Mouse (Mus musculus) right cerebral cortex, postnatal 14 days (tissue): ENCODE measurements around the gene Atp6v0e2.
"Not testable (repeated sequence)": the region's sequence is repeated elsewhere in the genome, so short reads cannot be mapped to it uniquely, and the experiment has no call there.

Experiments
- DNase-seq: peaks from one replicate; pipeline ENCODE4 v3.0.0; 2022

Atp6v0e2 gene

DNA sequence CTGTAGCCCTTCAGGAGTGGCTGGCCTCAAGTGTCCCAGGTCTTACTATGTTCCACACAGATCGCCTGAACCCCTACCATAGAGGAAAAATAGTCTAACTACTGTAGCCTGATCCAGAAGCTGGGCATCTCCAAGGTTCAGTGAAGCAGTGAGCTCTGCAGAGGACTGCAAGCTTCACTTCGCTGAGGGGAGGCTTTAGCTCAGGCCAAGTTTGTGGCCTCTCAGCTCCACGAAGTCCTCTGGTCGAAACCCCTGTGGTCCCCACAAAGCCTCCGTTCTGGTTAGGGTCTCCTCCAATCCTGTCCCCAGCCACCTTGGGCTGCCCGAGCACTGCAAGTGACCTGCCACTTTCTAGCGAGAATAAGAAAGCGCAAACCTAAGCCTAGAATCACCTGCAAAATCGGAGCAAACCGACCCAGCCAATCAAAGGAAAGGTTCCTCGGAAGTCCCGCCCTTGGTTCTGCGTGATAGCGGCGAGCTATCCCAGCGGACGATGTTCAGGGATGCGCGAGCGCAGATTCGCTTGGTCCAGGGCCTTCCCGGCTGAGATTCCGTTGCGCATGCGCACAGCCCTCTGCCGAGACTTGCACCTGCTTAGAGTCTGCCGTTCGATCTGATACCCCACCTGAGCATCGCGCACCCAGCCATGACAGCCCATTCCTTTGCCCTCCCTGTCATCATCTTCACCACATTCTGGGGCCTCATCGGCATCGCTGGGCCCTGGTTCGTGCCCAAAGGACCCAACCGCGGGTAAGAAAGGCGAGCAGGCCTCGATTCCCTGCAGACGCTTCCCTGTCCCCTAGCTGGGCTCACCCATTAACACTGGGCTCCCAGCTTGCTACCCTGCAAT is at the start of gene Atp6v0e2:
Atp6v0e2 (plus strand) TSS at position 511 of the 850 bp plus-strand sequence.
- peak; percentile 93 for DNase-seq

DNA sequence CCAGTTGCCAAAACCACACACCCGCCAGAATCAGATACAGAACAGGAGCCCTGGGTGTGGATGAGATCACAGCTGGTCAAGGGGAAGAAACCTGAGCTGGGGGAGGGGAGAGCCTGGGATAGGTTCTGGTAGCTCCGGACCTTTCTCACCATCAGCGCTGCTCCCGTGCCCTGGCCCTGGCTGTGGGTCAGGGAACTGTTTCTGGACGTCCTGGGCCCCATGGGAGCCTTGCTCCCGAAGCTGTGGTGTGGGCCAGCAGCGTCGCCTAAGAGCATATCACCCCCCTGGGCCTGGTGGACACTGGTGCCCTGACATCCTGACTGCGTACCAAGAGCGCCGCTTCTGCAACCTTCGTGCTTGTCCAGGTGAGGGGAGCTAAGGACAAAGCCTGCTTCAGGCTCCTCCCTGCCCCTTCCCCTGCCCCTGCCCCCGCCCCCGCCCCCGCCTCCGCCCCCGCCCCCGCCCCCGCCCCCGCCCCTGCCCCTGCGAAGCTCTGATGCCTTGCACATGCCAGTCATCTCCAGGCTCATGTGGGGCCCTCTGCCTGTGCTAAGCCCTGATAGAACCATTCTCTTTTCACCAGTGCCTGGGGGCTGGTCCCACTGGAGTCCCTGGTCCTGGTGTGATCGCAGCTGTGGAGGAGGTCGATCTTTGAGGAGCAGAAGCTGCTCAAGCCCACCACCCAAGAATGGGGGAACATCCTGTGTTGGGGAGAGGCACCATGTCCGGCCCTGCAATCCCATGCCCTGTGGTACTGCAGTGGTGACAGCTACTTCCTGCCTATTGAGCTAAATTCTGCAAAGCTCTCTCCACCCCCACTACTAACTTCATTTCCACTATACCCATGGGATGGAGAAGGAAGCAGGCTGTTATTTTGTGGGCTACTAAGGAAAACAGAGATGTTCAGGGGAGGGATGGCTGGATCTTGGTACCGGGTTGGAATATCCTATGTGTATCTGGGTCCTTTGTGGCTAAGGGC is 49.4 kb upstream of the Atp6v0e2 start:
- no peak for DNase-seq

DNA sequence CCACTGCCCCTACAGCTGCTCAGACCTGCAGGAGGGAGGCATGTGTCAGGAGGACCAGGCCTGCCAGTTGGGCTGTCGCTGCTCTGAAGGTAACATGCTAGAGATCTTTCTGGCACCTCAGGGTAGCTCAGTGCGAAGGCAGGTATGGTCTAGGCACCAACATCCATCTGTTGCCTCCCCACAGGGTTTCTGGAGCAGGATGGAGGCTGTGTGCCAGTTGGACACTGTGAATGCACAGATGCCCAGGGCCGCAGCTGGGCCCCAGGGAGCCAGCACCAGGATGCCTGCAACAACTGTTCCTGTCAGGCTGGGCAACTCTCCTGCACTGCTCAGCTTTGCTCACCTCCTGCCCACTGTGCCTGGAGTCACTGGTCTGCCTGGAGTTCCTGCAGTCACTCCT is 47.7 kb upstream of the Atp6v0e2 start:
- peak; percentile 5 for DNase-seq

DNA sequence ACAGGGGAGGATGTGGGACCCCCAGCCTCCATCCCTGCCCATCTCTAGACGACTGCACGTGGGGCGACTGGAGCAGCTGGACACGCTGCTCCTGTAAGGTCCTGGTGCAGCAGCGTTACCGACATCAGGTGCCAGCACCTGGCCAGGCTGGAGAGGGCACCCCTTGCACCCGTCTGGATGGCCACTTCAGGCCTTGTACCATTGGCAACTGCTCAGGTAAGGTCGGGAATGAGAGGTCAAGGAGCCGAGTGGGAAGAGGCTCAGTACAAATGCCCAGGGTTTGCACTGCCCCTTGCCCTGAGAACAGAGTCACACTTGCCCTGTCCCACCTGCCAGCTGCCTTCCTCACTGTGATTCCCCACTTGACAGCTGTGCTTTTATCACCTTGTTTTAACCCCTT is 46.1 kb upstream of the Atp6v0e2 start:
- DNase-seq: peak; percentile 2

DNA sequence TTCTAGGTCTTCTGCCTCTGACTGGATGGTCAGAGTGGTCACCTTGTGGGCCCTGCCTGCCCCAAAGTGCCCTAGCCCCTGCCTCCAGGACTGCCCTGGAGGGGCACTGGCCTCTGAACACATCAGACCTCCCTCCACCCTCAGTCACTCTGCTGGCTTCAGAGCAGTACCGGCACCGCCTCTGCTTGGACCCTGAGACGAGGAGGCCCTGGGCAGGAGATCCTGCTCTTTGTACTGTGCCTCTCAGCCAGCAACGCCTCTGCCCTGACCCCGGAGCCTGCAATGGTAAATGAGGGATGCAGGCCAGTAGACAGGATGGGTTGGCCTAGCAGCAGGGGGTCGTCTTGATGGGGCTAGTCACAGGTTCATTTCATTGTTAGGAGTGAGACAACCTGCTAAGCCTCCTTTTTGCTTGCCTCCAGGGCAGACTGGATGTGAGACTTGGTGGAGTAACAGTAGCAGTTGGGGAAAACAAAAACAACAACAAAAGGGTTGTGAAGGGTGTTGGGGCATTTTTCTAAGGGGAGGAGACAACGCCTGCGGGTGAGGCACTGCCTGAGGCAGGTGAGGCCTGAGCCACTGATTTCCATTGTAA is 44.2 kb upstream of the Atp6v0e2 start:
- no peak for DNase-seq

DNA sequence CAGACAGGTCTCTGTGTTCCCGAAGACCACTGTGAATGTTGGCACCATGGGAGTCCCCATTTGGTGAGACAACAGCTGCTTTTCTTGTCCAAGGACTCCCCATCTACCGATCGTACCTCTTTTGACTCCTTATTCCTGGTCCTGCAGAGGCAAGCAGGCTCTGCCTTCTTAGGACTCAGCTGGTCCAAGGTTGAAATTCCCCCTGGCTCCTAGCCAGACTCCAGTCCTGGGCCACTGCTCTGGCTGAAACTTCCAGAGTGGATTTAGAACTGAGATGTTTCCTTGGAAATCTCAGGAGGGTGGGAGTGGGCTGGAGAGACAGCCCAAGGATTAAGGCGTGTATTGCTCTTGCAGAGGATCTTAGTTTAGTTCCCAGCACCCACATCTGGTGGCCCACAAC is 39.9 kb upstream of the Atp6v0e2 start:
- no peak for DNase-seq

DNA sequence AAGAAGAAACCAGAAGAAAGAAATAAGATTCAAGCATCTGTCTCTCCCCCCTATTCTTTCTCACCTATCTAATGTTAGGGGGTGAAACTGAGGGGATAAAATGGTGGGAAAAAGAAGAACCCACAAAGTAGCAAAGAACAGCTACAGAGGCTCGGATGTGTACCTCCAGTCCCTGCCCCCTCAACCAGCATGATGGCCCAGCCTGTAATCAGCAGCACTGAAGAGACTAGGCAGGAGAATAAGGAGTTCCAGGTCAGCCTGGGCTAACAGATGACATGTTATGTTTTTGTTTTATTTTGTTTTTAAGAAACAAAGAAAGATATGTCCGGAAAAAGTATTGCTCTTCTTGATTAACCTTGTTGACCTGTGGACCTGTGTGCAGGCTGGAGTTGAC is 33.6 kb upstream of the Atp6v0e2 start:
- DNase-seq: no peak

DNA sequence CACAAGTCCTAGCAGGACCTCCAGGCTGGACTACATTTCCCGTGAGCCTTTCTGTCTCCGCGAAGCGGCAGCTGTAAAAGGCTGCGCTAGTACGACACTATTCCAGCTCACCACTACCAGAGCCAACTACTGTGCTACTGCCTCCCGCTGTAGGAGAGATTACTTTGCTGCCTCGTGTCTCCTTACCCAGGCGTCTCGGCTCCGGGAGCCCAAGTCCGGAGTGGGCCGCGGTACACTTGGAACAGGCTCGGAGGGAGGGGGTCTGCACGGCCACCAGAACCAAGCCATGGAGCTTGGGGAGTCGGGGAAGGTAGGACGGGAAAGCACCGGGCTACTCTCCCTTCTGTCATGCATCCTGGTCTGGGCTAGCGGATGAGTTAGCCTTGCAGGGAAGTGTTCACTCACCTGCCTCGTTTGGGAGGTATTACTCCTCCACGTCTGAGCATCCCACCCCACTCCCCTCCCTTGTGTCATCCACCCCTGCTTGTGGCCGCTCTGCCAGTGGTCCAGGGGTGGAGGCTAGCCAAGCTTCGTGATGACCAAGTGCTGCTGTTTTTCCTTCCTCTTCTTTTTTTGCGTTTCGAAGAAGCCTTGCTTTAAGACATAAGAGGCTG is 33.1 kb upstream of the Atp6v0e2 start:
- DNase-seq: peak; percentile 74

DNA sequence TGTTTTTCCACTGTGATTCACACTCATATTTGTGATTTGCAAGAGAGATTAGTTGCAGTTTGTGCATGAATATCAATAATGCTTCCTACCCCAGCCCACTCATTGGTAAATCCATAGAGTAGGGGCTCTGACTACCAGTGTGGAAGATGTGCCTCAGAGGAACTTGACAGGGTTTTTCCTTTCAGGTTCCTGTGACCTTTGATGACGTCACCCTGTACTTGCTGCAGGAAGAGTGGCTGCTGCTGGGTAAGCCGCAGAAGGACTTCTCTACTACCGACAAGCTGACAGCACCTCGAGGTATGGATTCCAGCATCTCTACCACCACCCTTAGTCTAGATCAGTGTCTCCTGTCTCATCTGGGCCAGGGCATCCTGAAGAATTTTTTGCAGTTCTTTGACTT is 29.3 kb upstream of the Atp6v0e2 start:
- DNase-seq: no peak

DNA sequence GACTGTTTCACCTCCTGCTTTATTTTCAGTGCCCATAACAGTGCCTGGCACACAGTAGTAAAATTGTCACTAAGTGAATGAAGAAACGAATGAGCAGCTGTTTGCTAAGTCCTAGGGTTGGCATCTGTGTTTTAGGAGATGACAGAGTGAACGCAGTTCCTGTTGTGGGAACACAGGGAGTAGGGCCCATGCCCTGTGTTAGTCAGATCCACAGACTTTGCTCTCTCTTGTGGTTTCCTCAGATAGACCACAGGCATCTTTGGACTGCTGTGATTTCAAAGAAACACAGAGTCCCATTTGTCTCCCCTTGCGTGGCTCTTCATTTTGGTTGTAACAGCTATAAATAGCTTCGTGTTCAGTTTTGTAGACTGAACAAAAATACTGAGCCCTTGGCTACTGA is 27.0 kb upstream of the Atp6v0e2 start:
- DNase-seq: no peak

DNA sequence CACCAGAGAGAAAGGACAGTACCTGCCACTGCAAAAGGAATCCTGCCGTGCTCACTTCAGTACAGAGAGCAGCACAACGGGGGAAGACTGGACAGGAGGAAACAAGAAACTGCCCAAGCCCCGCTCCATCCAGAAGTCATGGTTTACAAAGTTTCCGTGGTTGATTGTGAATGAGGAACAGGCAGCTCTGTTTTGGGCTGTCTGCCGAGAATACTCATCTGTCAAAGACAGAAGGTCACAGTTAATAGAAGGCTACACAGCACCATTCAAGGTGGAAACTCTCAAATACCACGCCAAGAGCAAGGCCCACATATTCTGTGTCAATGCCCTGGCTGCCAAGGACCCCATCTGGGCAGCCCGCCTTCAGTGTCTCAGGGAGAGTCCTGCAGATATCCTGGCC is 25.6 kb upstream of the Atp6v0e2 start:
- no peak for DNase-seq

DNA sequence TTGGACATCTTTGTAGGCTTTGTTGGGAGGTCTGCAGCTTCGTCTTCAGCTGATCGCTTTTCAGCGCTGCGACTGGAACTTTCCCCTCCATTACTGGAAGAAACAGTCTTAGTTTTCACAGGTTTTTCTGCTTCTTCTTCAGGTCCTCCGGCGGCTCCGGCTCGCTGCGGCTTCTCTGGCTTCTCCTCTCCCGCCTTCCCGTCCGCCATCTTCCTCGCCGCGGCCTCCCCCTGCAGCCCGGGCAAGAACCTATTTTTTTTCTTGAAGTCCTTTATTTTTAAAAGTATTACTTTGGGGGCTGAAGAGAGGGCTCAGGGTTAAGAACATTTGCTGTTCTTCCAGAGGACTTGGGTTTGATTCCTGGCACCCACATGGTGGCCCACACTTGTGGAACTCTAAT is 12.5 kb upstream of the Atp6v0e2 start:
- not testable (repeated sequence) for DNase-seq

DNA sequence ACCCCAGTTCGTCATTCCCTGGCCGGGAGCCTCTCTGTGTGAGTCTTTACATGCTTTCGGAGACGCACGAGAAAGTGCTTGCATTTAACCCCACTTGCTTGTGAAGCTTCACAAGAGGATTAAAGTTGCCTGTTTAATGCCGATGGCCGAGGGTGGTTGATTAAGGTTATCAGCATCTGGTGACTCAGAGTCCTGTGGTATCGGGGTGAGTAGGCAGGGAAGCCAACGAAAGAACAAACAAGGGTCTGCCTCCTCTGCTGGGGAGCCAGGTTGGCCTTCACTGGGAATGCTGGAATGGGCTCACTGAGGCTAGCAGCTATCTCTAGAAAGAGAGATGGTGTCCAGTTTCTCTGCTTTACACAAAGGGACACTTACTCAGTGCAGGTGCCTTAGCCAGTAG is 9.5 kb upstream of the Atp6v0e2 start:
- no peak for DNase-seq

DNA sequence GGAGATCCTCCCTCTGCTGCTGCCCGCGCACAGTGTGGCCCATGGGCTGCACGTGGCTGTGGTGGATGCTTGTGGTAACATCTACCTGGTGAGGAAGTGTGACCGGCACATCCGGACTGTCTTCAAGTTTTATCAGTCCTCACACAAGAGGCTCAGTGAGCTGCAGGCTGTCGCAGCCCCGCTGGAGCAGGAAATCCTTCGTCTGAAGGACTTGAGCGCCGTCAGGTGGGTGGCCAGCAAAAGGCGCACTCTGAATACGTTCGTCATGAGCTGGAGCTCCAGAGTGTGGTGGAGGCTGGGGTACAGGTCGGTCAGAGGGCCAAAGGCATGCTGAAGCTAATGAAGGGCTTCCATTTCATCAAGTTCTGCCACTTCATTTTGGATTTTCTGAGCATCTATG is 8.2 kb upstream of the Atp6v0e2 start:
- DNase-seq: no peak

DNA sequence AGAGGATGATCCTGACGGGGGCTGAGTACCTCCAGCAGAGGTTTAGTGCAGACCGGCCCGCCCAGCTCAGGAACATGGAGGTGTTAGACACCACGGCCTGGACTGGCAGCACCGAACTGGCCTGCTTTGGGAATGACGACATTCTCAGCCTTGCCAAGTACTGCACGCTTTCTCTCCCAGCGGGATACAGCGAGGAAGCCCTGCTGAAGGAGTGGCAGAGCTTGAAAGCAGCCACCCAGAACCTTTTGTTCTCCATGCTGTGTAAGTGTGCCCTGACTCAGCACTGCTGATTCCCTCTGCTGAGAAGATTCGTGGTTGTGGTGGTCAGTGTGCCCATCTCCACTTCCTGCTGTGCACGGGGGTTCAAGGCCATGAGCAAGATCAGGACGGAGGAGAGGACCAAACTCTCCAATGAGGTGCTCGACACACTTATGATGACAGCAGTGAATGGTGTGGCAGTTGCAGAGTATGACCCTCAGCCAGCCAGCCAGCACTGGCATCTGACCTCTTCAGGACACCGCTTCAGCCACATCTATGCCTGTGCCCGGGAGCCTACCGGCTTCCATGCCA is 7.5 kb upstream of the Atp6v0e2 start:
- no peak for DNase-seq

DNA sequence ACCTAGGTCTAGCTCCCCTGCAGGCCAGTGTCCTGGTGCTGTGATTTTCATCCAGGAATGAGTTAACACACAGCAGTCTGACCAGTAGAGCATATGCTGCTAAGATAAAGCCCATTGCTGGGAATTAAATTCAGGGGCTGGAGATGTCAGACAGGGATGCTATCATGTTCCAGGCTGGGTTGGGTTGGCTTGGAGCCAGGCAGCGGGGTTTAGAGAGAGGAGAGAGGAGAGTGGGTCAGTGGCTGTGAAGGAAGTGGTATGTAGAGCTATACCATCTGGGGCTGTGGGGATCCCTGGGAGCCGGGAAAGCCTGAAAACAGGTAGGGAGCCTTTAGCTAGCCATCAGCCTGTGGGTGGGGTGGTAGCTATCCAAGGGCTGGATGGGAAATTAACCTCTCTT is 6.6 kb upstream of the Atp6v0e2 start:
- no peak for DNase-seq

DNA sequence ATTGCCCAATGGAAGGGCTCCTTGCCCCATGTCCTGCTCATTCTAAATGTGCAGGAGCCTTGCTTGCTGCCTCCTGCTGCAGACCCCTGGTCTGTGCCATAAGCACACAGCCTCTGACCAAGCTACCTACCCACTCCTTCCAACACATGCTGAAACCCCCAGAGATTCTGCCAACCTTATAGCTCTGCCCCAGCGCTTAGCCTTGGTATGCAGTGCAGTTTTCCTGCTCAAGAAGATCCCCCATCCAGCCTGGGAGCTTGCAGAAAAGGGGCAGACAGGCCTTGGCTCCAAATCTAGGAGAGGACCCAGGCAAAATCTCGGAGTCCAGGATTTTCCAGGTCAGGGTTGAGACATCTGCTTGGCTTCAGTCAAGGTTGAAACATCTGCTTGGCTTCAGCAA is 3.9 kb upstream of the Atp6v0e2 start:
- no peak for DNase-seq

DNA sequence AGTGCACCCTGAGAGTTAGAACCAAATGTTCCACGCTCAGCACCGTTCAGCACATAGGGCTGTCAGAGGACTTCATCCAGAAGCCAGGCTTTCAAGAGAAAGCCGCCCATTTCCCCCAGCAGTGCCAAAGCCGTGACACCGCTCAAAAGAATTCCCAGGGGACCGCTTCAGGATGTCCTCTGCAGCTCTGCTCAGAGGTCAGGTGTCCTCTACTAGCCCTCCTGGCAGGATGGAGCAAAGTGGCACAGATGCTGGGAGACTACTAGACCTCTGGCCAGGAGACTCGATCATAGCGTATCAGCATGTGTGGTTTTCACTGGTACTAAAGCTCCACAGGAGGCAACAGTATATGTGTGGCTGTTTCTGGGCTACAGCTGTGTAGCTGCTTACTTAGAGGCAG is 2.5 kb upstream of the Atp6v0e2 start:
- DNase-seq: no peak

DNA sequence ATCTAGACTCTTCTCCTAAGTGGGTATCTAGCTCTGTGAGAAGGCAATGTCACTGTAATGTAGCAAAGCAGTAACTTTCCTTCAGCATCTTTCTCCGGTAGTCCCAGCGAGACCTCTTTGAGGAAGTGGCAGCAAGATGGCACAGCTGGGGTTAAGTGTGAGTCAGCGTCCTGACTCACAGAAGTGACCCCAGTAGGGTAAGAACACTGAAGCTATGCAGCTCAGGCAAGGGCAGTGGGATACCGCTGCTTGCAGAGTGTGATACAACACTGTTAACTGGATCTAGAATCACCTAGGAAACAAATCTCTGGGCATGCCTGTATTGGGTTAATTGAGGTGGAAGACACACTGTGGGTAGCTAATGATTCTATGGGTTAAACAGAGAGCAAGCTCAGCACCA is 1.3 kb upstream of the Atp6v0e2 start:
- DNase-seq: no peak

DNA sequence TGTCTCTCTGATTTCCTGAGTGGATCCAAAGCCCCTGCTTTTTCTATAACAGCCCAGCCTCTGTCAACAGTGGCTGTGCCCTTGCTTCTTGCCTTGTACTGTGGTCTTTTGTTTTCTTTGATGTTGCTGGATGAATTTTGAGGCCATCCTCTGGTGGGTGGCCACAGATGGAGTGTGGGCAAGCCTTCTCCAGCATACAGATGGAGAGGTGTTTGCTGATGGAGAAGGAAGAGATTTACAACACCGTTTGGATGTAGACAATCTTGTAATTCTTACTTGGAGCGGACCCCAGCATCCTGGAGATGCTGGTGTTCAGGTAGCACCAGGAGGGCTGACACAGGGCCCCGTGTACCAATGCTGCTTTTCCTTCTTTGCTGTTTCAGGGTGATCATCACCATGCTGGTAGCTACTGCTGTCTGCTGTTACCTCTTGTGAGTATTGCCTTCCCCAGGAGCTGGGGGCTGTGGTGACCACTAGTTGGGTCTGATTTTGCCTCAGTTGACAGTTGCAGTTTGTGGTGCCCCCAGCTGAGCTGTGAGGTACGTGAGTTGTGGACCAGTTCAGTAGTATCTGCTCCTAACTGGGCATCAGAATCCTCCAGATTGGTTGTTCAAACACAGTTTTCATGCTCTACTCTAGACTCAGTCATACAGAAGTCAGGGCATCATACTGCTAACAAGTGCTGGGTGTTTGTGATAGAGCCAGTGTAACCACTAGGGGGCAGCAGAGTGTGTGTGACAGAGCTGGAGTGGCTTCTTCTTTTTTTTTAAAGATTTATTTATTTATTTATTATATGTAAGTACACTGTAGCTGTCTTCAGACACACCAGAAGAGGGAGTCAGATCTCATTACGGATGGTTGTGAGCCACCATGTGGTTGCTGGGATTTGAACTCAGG is 1.7 kb downstream of the Atp6v0e2 start:
- DNase-seq: peak; percentile 86

DNA sequence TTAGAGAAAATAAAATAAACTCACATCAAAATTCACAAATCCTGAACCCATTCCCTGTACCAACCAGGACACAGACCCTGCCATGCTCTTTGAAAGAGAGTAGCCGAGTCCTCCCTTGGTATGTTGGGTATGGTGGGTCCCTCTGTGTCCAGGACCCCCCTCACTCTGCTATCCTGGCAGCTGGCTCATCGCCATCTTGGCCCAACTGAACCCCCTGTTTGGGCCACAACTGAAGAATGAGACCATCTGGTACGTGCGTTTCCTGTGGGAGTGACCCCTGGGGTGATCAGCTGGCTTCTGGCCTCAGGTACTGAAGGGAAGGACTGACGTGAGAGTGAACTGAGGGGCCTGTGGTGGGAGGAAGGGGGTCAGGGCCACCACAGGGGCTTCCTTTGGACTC is 2.4 kb downstream of the Atp6v0e2 start:
- no peak for DNase-seq

DNA sequence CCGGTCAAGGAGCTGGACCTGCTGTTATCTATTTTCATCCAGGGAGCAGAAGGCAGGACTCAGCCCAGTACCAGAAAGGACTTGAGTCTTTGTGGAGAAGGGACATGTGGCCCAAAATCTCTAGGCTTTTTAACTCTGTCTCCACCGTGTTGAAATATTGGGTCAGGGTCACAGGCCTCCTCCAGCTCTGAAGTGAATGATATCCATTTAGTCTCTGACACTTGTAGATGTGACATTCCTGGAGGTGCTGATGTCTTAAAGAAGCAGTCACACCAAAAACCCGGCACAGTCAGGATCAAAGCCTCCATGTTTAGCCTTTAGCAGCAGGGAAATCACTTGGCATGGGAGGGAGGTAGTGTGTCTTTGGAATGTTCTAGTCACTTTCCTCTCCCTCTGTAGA is 3.3 kb downstream of the Atp6v0e2 start:
- DNase-seq: no peak
